Mouse (Mus musculus) thymus, adult 2 months (tissue): ENCODE measurements around the gene Mrto4.

Source experiments
- CTCF ChIP-seq: fragments of 200-500 bp; IDR thresholded peaks from 2 replicates; pipeline ENCODE4 v1.5.1; 2012; ENCODE audit warnings: mild to moderate bottlenecking, control low read depth, low read length, moderate library complexity, borderline replicate concordance; ENCODE audit not compliant: control insufficient read depth, poor library complexity, insufficient read depth; ENCODE audit errors: extremely low read depth
- POLR2A ChIP-seq: fragments of 200-500 bp; IDR thresholded peaks from 2 replicates; pipeline ENCODE4 v1.6.1; 2012; ENCODE audit warnings: mild to moderate bottlenecking, low read length, control low read depth, moderate library complexity; ENCODE audit not compliant: control insufficient read depth, poor library complexity, insufficient read depth; ENCODE audit errors: extremely low read depth

- TF ChIP-seq CTCF = no peak
- TF ChIP-seq POLR2A = no peak
Observed at GRCm38 (mm10) chr4:139311707-139312106, 40.7 kb downstream of the Mrto4 start.
